In genomic region chr7:75206671-75207070, GRCm38 (mm10) we compare ENCODE assay signal across 20 mouse cellular contexts.
"Had no signal": no experiment of that assay in that cellular context is flagged by ENCODE, and none has a peak within 500 bp of the region (broad histone marks: within the 10 kb centered on the region; RNA-seq: fewer than 3 reads in every experiment).

No protein-coding gene starts in this region.

- H3K27ac ChIP-seq: kidney, postnatal 0 days; layer of hippocampus, adult 2 months; liver, embryonic 14.5 days; macrophage; midbrain, embryonic 12.5 days; neural tube, embryonic 13.5 days; stomach, embryonic 15.5 days had no signal

- H3K9me3 ChIP-seq: midbrain, embryonic 12.5 days; neural tube, embryonic 13.5 days; stomach, embryonic 15.5 days had no signal

- H3K36me3 ChIP-seq: midbrain, embryonic 12.5 days; neural tube, embryonic 13.5 days; stomach, embryonic 15.5 days had no signal

- H3K4me2 ChIP-seq: liver, embryonic 11.5 days; lung, embryonic 14.5 days; midbrain, embryonic 12.5 days; neural tube, embryonic 13.5 days; stomach, embryonic 15.5 days had no signal

- H3K4me3 ChIP-seq: layer of hippocampus, adult 2 months; left cerebral cortex, adult 2 months; midbrain, embryonic 12.5 days; myocyte; neural tube, embryonic 13.5 days; stomach, embryonic 15.5 days had no signal

- H3K4me1 ChIP-seq: midbrain, embryonic 12.5 days; stomach, embryonic 15.5 days had no signal

- DNase-seq: kidney, postnatal 25 days; layer of hippocampus, adult 9-11 months; liver, postnatal 0 days; lung, embryonic 14.5 days; retina, postnatal 1 day; right cerebral cortex, postnatal 25 days; spleen, adult 18-20 months; thymus, postnatal 36 days had no signal

- ATAC-seq: liver, postnatal 0 days; lung, postnatal 0 days; midbrain, embryonic 16.5 days had no signal

- H3K9ac ChIP-seq: liver, embryonic 14.5 days; liver, postnatal 0 days; lung, embryonic 14.5 days; midbrain, embryonic 12.5 days; neural tube, embryonic 13.5 days; stomach, embryonic 15.5 days had no signal

- H3K27me3 ChIP-seq: midbrain, embryonic 12.5 days; neural tube, embryonic 13.5 days; stomach, embryonic 15.5 days had no signal
